Comparison of ENCODE assay signal across 22 mouse cellular contexts in genomic region chr11:108558544-108558943, GRCm38 (mm10).
DNase-seq lines count a peak whose midpoint lies in the region; ATAC-seq and TF ChIP-seq lines count a peak whose summit lies in the region.
"Had no signal": no experiment of that assay in that cellular context is flagged by ENCODE, and none has a peak within 500 bp of the region (broad histone marks: within the 10 kb centered on the region; RNA-seq: fewer than 3 reads in every experiment).

No protein-coding gene starts in this region.

- no peaks in the 10 kb centered on the region for H3K4me1 ChIP-seq in hindbrain, embryonic 16.5 days (ENCODE audit: control insufficient read depth, insufficient read depth, low read depth, low read length)
- peaks cover 11% of the 10 kb centered on the region for H3K4me1 ChIP-seq in hindbrain, embryonic 10.5 days (replicated peaks)
- H3K4me1 ChIP-seq in midbrain, embryonic 10.5 days: peaks cover 20% of the 10 kb centered on the region
- 0 out of 2 replicates have a peak, but pooled peaks cover 2% of the 10 kb centered on the region for H3K4me1 ChIP-seq in midbrain, embryonic 16.5 days (ENCODE audit: control insufficient read depth, insufficient read depth, low read length)
- H3K4me1 ChIP-seq in forebrain, embryonic 12.5 days: peaks cover 7% of the 10 kb centered on the region; the same call in 1 of the 2 replicates
- H3K4me1 ChIP-seq in lung, postnatal 0 days (ENCODE audit: insufficient read depth, low read depth, low read length): no peaks in the 10 kb centered on the region
- H3K4me1 ChIP-seq: heart, embryonic 10.5 days; liver, embryonic 13.5 days had no signal

- intact Hi-C loops in heart, postnatal 25 days (cut with DNase I): no loop called here

- H3K9ac ChIP-seq in hindbrain, embryonic 16.5 days (ENCODE audit: low read depth, low read length): no peak overlapping the region
- H3K9ac ChIP-seq in midbrain, embryonic 16.5 days (ENCODE audit: low read depth, low read length): no peak overlapping the region
- no peak overlapping the region for H3K9ac ChIP-seq in forebrain, embryonic 12.5 days
- no peak overlapping the region for H3K9ac ChIP-seq in lung, postnatal 0 days (replicated peaks; ENCODE audit: low read depth)
- H3K9ac ChIP-seq: limb, embryonic 13.5 days; liver, embryonic 13.5 days had no signal

- no peak overlapping the region for H3K27ac ChIP-seq in hindbrain, embryonic 16.5 days (ENCODE audit: low read depth, low read length)
- no peak overlapping the region for H3K27ac ChIP-seq in hindbrain, embryonic 10.5 days
- 0 out of 2 replicates have a peak overlapping the region, but pooled peaks have one; percentile 42 for H3K27ac ChIP-seq in midbrain, embryonic 10.5 days (replicated peaks)
- H3K27ac ChIP-seq in midbrain, embryonic 16.5 days (ENCODE audit: low read length): no peak overlapping the region
- peak overlapping the region; percentile 36 for H3K27ac ChIP-seq in forebrain, embryonic 12.5 days
- no peak overlapping the region for H3K27ac ChIP-seq in lung, postnatal 0 days (ENCODE audit: low read length)
- H3K27ac ChIP-seq: heart, embryonic 10.5 days; limb, embryonic 13.5 days; liver, embryonic 13.5 days had no signal

- H3K9me3 ChIP-seq in hindbrain, embryonic 16.5 days (ENCODE audit: control insufficient read depth, low read length): no peaks in the 10 kb centered on the region
- H3K9me3 ChIP-seq in hindbrain, embryonic 10.5 days: no peaks in the 10 kb centered on the region
- no peaks in the 10 kb centered on the region for H3K9me3 ChIP-seq in midbrain, embryonic 10.5 days (replicated peaks)
- no peaks in the 10 kb centered on the region for H3K9me3 ChIP-seq in midbrain, embryonic 16.5 days (replicated peaks; ENCODE audit: control insufficient read depth, low read length, poor library complexity, severe bottlenecking)
- no peaks in the 10 kb centered on the region for H3K9me3 ChIP-seq in forebrain, embryonic 12.5 days
- H3K9me3 ChIP-seq in lung, postnatal 0 days (ENCODE audit: low read length): no peaks in the 10 kb centered on the region
- H3K9me3 ChIP-seq: heart, embryonic 10.5 days; limb, embryonic 13.5 days; liver, embryonic 13.5 days had no signal

- TF ChIP-seq CTCF in lung, postnatal 0 days (IDR thresholded peaks at IDR 0.05): no peak

- no peak for DNase-seq in hindbrain, embryonic 10.5 days (ENCODE audit: low spot score)
- DNase-seq in midbrain, embryonic 10.5 days (ENCODE audit: low spot score): no peak
- DNase-seq in layer of hippocampus, adult 9-11 months: peak; percentile 28
- DNase-seq in heart, postnatal 25 days (ENCODE audit: low spot score): no peak
- DNase-seq in lung, postnatal 0 days (ENCODE audit: low spot score): no peak
- DNase-seq: adrenal gland, adult 2 months; B cell, adult 2 months; cerebellum, adult 2 months; gastrocnemius, postnatal 10 days; kidney, adult 8-10 months; kidney, postnatal 10 days; liver, embryonic 13.5 days; lung, adult 2 months; midbrain, embryonic 14.5 days; thymus, postnatal 14 days had no signal

- WGBS in hindbrain, embryonic 16.5 days: 69% methylated on average over 4 of the region's 4 CpGs
- WGBS in hindbrain, embryonic 10.5 days: 82% methylated on average over 4 of the region's 4 CpGs
- 85% methylated on average over 4 of the region's 4 CpGs for WGBS in midbrain, embryonic 10.5 days
- WGBS in midbrain, embryonic 16.5 days: 73% methylated on average over 4 of the region's 4 CpGs
- WGBS in forebrain, embryonic 12.5 days: 64% methylated on average over 4 of the region's 4 CpGs
- WGBS in lung, postnatal 0 days: 80% methylated on average over 4 of the region's 4 CpGs

- H3K4me3 ChIP-seq in hindbrain, embryonic 16.5 days (ENCODE audit: low read length): no peak overlapping the region
- no peak overlapping the region for H3K4me3 ChIP-seq in hindbrain, embryonic 10.5 days
- no peak overlapping the region for H3K4me3 ChIP-seq in midbrain, embryonic 10.5 days
- H3K4me3 ChIP-seq in midbrain, embryonic 16.5 days (ENCODE audit: low read depth, low read length): no peak overlapping the region
- H3K4me3 ChIP-seq in forebrain, embryonic 12.5 days (replicated peaks): no peak overlapping the region
- no peak overlapping the region for H3K4me3 ChIP-seq in lung, postnatal 0 days (ENCODE audit: low read depth, low read length)
- H3K4me3 ChIP-seq: heart, embryonic 10.5 days; limb, embryonic 13.5 days; liver, embryonic 13.5 days; myocyte had no signal

- no peaks in the 10 kb centered on the region for H3K36me3 ChIP-seq in hindbrain, embryonic 16.5 days (ENCODE audit: control insufficient read depth, insufficient read depth, low read length)
- no peaks in the 10 kb centered on the region for H3K36me3 ChIP-seq in hindbrain, embryonic 10.5 days
- no peaks in the 10 kb centered on the region for H3K36me3 ChIP-seq in midbrain, embryonic 10.5 days
- no peaks in the 10 kb centered on the region for H3K36me3 ChIP-seq in midbrain, embryonic 16.5 days (ENCODE audit: control insufficient read depth, insufficient read depth, low read length)
- no peaks in the 10 kb centered on the region for H3K36me3 ChIP-seq in forebrain, embryonic 12.5 days (replicated peaks)
- no peaks in the 10 kb centered on the region for H3K36me3 ChIP-seq in lung, postnatal 0 days (ENCODE audit: insufficient read depth, low read length)
- H3K36me3 ChIP-seq: heart, embryonic 10.5 days; limb, embryonic 13.5 days; liver, embryonic 13.5 days had no signal

- H3K27me3 ChIP-seq in hindbrain, embryonic 16.5 days (replicated peaks; ENCODE audit: control insufficient read depth, insufficient read depth, low read length): no peaks in the 10 kb centered on the region
- no peaks in the 10 kb centered on the region for H3K27me3 ChIP-seq in hindbrain, embryonic 10.5 days (ENCODE audit: insufficient read depth, poor library complexity, severe bottlenecking)
- no peaks in the 10 kb centered on the region for H3K27me3 ChIP-seq in midbrain, embryonic 10.5 days (ENCODE audit: low read depth, poor library complexity, severe bottlenecking)
- H3K27me3 ChIP-seq in midbrain, embryonic 16.5 days (ENCODE audit: control insufficient read depth, insufficient read depth, low read depth, low read length): no peaks in the 10 kb centered on the region
- no peaks in the 10 kb centered on the region for H3K27me3 ChIP-seq in forebrain, embryonic 12.5 days
- no peaks in the 10 kb centered on the region for H3K27me3 ChIP-seq in lung, postnatal 0 days (replicated peaks; ENCODE audit: insufficient read depth, low read length)
- H3K27me3 ChIP-seq: limb, embryonic 13.5 days; liver, embryonic 13.5 days had no signal

- ATAC-seq in hindbrain, embryonic 16.5 days: peak; percentile 58; the same call in 1 of the 2 replicates
- ATAC-seq in midbrain, embryonic 16.5 days: no peak
- no peak for ATAC-seq in forebrain, embryonic 12.5 days (ENCODE audit: low FRiP score)
- no peak for ATAC-seq in lung, postnatal 0 days
- ATAC-seq: inflammation-experienced regulatory T-cells, adult 6 months had no signal

- no peak overlapping the region for H3K4me2 ChIP-seq in hindbrain, embryonic 16.5 days (ENCODE audit: low read length)
- no peak overlapping the region for H3K4me2 ChIP-seq in midbrain, embryonic 16.5 days (ENCODE audit: low read length)
- H3K4me2 ChIP-seq in forebrain, embryonic 12.5 days: no peak overlapping the region
- no peak overlapping the region for H3K4me2 ChIP-seq in lung, postnatal 0 days (replicated peaks; ENCODE audit: low read depth, low read length)
- H3K4me2 ChIP-seq: limb, embryonic 13.5 days; liver, embryonic 13.5 days had no signal

- no peak for TF ChIP-seq EP300 in lung, postnatal 0 days (IDR thresholded peaks at IDR 0.05)

Comparison
In these comparisons a context has a peak if more than half of its experiments do, and no peak if none do; other contexts are left out.
1. H3K27ac ChIP-seq: peak in midbrain, embryonic 10.5 days (single experiment) and forebrain, embryonic 12.5 days (single experiment); none in hindbrain, embryonic 16.5 days (single experiment), hindbrain, embryonic 10.5 days (single experiment), midbrain, embryonic 16.5 days (single experiment) and lung, postnatal 0 days (single experiment).